Mouse (Mus musculus): ENCODE results near the gene B430306N03Rik.
"Not testable (repeated sequence)": the region's sequence is repeated elsewhere in the genome, so short reads cannot be mapped to it uniquely, and the experiment has no call there.

GRCm38 (mm10) chr17:48315905-48316579 is at the start of gene B430306N03Rik:
- not testable (repeated sequence) for TF ChIP-seq CTCF (IDR thresholded peaks at IDR 0.05; ENCODE audit: control insufficient read depth, insufficient read depth, insufficient read length); MYOG (IDR thresholded peaks at IDR 0.05; ENCODE audit: control insufficient read depth, extremely low read depth, insufficient read length); MAX (IDR thresholded peaks at IDR 0.05); USF1 (IDR thresholded peaks at IDR 0.05; ENCODE audit: low read depth)
